Mouse (Mus musculus) thymus, adult 18-20 months (tissue): ENCODE results near the gene Gm37240.

Experiments used
- DNase-seq, 2 experiments: peaks; one replicate each; pipeline ENCODE4 v3.0.0; 2022; ENCODE audit warnings: mixed read lengths in 2 of 2

The Gm37240 gene

DNA sequence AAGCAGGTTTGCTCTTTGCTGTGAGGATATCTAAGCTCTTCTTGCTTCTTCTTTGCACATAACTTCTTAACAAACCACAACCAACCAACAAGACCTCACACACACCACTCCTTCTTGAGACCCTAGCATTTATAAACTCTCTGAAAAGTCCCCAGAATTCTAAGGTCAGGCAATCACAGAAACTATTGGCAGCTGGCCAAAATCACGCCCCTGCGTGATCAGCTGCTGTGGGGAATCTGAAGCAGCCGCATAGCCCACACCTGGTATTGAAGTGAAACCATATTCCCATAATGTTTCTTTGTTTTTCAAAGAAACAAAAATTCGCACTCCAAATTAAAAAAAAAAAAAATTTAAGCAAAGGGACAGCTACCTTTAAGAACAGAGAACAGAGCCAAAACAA lies 141.2 kb downstream of the Gm37240 start:
- DNase-seq = no peak

DNA sequence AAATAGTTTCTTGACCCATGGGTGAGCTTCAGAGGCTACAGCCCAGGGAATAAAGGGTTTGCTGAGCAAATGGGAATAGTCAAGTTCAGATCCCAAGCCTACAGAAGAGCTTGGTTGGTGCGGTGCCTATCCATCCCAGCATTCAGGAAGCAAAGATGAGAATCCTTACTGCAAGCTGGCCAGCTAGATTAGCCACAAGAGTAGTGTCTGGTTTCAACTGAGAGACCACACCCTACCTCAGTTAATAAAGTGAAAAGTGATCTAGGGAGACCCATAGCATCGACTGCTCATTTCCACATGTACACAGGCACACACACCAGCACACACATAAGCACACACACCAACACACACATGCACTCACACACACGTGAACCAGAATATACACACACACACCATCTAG lies 145.6 kb downstream of the Gm37240 start:
- no peak for DNase-seq

DNA sequence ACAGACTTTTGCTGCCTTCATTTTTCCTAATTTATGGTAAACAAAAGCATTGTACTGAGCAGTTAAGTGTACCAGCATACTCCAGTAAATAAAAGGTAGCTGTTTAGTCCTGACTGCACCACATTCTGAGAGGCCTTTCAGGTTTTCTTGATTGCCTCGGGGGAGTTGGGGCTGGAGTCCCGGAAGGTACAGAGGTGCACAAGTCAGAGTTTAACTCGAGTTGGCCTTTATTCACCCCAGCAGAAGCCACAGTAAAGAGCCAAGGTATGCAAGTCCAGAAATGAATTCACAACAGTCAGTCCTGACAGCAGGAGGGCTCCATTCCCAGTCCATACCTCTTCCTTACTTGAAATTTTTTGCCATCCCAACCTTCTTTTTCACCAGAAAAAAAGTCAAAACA lies 148.7 kb downstream of the Gm37240 start:
- no peak for DNase-seq

GRCm38 (mm10) chr3:85733939-85734729 lies 153.2 kb downstream of the Gm37240 start:
- DNase-seq = no peak

DNA sequence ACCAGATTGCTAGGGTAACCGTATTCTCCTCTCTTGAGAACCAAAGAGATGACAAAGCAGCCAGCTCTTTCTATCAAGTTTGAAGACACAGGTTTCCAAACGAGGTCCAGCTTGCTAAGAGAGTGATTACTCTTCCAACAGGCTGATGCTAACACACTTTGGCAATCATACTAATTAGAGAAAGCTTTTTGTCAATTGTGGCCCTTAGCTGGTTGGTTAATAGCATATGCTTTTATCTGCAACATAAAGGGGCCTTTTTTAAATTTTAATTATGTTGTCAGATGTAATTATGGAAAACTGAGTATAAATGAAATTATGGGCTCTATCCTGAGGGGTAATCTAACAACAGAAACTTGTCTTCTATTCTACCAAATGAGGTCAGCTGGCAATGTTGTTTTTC lies 160.1 kb downstream of the Gm37240 start:
- DNase-seq = no peak

DNA sequence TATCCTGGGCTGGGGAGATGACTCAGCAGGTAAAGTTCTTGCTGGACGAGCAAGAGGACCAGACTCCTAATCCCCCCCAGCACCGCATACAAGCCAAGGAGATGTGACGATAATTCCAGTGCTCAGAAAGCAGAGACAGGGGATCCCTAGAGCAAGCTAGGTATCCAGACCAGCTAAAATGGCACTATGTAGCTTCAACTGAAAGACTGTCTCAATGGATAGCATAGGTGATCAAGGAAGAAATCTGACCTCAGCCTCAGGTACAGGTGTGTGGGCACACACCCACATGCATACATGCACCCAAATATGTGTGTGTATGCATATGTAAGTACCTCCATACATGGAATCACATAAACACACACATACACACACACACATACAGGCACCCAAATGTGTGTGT lies 161.3 kb downstream of the Gm37240 start:
- no peak for DNase-seq

DNA sequence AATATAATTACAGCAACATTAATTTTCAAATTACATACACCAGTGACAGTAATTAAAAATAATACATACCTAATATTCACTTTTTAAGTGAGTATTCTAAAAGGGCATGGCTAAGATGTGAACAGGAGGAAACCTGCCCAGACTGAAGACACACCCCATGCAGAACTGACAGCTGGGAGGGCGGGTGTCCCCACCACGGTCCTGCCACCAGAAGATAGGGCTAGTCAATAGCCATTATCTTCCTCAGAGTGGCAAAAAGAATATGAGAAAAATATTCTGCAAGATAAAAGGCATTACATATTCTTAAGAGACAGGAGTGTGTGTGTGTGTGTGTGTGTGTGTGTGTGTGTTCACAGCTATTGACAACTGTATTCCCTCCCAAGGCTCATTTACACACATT lies 162.2 kb downstream of the Gm37240 start:
- DNase-seq = no peak

DNA sequence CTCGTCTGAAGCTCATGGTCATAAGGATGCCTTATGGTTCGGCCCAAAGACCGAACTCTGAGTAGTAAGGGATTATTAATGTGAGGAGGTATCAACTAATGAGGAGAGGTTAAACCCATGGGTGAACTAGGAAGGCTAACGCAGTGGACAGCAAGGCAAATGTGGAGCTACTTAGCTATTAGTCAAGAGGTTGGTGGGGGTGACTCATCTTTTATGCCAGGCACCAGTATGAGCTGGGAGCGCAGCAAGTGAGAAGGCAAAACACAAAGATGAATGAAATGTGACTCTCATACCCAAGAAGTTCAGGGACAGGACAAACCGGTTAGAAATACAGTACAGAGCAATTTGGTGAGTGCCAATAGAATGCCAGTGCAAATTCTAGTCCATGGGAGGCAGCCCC lies 164.7 kb downstream of the Gm37240 start:
- no peak for DNase-seq

GRCm38 (mm10) chr3:85715764-85716297 lies 171.5 kb downstream of the Gm37240 start:
- DNase-seq = no peak

- DNase-seq = no peak
Observed at GRCm38 (mm10) chr3:85713936-85714709, 173.2 kb downstream of the Gm37240 start.

GRCm38 (mm10) chr3:85710695-85711094 lies 176.6 kb downstream of the Gm37240 start:
- DNase-seq = no peak

- DNase-seq = no peak
Observed at GRCm38 (mm10) chr3:85707421-85707820, 179.9 kb downstream of the Gm37240 start.

GRCm38 (mm10) chr3:85703141-85703882 lies 184.0 kb downstream of the Gm37240 start:
- DNase-seq = no peak

- no peak for DNase-seq
Observed at GRCm38 (mm10) chr3:85698496-85698895, 188.8 kb downstream of the Gm37240 start.

DNA sequence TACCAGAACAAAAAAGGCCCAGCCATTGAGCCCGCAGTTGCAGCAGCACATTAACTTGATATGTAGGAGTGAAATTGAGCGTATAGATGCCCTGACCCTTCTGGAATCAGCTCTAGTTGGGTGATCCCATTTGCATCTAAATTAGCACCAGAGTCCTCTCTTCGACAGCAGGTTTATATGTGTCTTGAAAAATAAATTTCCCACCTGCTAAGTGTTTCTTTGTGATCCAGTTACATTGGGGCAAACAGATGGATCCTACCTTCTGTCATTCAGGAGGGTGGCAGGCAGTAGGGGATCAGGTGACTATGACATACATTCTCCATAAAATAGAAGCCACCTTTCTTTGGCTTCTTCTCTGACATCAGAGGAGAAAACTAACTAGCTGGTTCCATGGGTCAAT lies 192.3 kb downstream of the Gm37240 start:
- DNase-seq = no peak

GRCm38 (mm10) chr3:85693013-85693412 lies 194.3 kb downstream of the Gm37240 start:
- DNase-seq = no peak

DNA sequence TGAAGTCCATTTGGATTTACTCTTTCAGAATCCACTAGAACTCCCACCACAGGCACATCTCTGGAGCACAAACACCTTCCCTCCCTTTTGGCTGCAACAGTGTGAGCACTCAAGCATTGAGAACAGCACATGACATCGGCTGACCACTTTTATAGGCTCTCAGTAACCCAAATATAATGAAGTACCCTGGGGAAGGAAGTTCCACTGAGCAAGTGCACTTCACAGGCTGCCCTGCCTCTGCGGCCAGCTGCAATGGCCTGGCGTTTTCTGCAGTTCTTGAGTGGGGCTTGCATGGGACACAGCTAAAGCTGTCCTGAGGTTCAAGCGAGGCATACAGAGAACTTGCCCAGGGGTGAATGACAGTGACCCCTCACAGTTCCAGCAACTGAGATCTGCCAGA lies 196.2 kb downstream of the Gm37240 start:
- DNase-seq = no peak

DNA sequence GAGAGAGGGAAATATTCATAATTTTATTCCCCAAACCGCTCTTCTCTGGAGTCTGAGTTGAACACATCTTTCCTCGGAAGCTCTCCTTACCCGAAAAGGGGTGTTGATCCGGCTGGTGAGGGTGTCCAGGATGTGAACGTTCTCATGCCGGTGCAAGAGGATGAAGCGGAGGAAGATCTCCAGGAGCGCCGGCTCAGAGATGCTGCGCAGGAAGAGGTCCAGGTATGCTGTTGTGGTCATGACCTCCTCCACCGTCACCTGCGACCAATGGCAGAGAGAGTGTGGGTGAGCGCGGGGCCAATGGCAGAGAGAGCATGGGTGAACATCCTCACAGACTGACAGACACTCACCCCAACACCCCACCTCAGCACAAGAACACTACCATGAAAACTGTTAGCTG lies 199.0 kb downstream of the Gm37240 start:
- no peak for DNase-seq

- no peak for DNase-seq
Observed at GRCm38 (mm10) chr3:85685271-85685670, 202.0 kb downstream of the Gm37240 start.

GRCm38 (mm10) chr3:85683618-85684017 lies 203.7 kb downstream of the Gm37240 start:
- DNase-seq = no peak

- DNase-seq = no peak
Observed at GRCm38 (mm10) chr3:85681136-85681535, 206.2 kb downstream of the Gm37240 start.

DNA sequence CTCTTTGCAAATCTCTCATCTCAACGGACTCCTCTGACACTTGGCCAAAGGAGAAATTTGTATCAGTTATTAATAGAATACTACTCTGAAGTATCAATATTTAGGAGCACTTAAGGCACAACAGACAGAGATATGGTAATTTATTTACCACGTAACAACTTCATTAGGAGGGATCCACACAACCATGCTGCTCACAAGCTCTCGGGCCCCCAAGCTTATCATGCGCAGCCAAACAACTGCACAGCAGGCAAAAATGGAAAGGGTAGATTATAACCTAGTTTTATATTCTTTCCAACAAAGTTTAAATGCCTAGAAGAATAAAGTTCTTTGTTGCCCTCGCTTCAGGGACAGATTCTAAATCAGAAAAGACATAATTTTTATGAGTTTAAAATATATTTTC lies 207.4 kb downstream of the Gm37240 start:
- DNase-seq = no peak

GRCm38 (mm10) chr3:85679312-85679933 lies 207.9 kb downstream of the Gm37240 start:
- DNase-seq = no peak
